Mouse (Mus musculus) adrenal gland, postnatal 10 days (tissue): Measurements from ENCODE around the gene Zc3h7a. TPM values are rescaled to one million over a fixed set of nuclear protein-coding genes. Genes with fewer than 3 reads are reported as not detected.
"Not testable (repeated sequence)": the region's sequence is repeated elsewhere in the genome, so short reads cannot be mapped to it uniquely, and the experiment has no call there.

Source experiments
- DNase-seq: peaks from one replicate; pipeline ENCODE4 v3.0.0; 2021; ENCODE audit warnings: mixed read lengths
- long read RNA-seq, 2 experiments: library from polyadenylated mRNA; stranded (forward); transcript quantifications; one replicate each; pipeline ENCODE4 v2.0.0; 2021
- total RNA-seq, 2 experiments: library from RNA; stranded (reverse); gene quantifications; 2 replicates each; pipeline ENCODE4 v1.2.3; 2021

The Zc3h7a gene
- 10 to 100 TPM; 49.0 to 83.8 TPM for total RNA-seq
- long read RNA-seq, experiment 1, transcript Zc3h7a-201 (23 exons, 3,825 nt), result major isoform, 9 of 33 reads
- long read RNA-seq, experiment 1, partial matches to known transcripts, result 13 of 33 reads
- long read RNA-seq, experiment 1, other reads (novel, unspliced or antisense), result 11 of 33 reads
- long read RNA-seq, experiment 2, partial matches to known transcripts, result 3 of 21 reads
- long read RNA-seq, experiment 2, other reads (novel, unspliced or antisense), result 14 of 21 reads

GRCm38 (mm10) chr16:11176208-11176883, at the start of gene Zc3h7a:
TSS of gene Zc3h7a (minus strand) at chr16:11176393.
- DNase-seq, result peak; percentile 95

- DNase-seq, result no peak
Observed at GRCm38 (mm10) chr16:11217801-11218200, 41.6 kb upstream of the Zc3h7a start.

DNA sequence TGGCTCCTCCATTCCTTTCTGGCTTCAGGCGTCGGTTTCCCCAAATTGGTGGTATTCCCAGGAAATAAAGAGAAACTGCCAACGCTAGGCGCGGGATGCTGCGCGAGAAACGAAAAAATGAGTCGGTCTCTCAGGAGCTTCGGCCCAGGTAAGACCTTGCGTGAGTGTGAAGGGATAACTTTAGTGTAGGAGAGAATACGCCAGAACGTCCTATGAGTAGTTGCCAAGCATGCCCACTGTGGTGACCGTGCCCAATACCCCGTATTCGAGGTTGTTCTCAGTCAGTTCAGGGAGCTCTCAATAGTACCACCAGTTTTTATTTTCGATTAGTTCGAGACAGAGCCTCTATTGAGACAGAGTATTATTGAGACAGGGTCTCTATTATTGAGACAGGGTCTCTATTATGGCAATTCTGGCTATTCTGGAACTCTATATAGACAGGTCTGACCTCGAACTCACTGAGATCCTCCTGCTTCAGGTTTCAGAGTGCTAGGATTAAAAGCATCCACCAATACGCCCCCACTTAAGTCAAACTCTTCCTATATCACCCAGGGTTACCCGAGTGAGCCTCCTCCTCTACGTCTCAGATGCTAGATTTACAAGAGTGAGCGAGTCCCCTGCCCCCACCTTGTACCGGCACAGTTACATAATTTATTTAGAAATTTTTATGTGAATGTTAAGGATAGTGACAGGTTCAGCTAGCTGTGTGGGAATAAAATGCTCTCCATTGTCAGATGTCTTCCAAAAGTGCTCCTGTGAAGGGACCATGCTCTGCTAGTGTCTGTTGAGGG, 27.6 kb upstream of the Zc3h7a start:
- DNase-seq, result no peak

GRCm38 (mm10) chr16:11202571-11203554, 26.7 kb upstream of the Zc3h7a start, which contains the start of gene Rsl1d1:
TSS of gene Rsl1d1 (minus strand) at chr16:11203331.
- peak; percentile 94 for DNase-seq

GRCm38 (mm10) chr16:11201740-11202394, 25.7 kb upstream of the Zc3h7a start:
- no peak for DNase-seq

- no peak for DNase-seq
Observed at GRCm38 (mm10) chr16:11200247-11200646, 24.1 kb upstream of the Zc3h7a start.

DNA sequence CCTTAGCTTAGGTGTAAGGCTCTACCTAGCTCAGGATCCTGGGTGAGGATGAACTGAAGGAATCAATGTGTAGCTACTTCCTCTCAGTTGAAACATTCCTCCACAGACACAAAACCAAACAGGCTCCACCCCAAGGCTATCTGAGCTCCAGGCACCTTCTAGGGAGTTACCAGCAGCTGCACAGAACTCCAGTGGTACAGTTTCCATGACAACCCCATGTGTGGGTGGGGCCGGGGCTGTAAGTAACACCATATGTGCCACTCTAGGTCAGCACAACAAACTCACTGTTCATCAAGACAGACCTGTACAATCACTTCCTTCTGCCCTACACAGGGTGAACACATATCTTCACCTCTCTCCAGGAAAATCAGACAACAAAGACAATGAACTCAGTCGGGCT, 22.3 kb upstream of the Zc3h7a start:
- no peak for DNase-seq

GRCm38 (mm10) chr16:11197052-11197451, 20.9 kb upstream of the Zc3h7a start:
- DNase-seq, result no peak

GRCm38 (mm10) chr16:11193231-11193630, 17.0 kb upstream of the Zc3h7a start:
- DNase-seq, result no peak

DNA sequence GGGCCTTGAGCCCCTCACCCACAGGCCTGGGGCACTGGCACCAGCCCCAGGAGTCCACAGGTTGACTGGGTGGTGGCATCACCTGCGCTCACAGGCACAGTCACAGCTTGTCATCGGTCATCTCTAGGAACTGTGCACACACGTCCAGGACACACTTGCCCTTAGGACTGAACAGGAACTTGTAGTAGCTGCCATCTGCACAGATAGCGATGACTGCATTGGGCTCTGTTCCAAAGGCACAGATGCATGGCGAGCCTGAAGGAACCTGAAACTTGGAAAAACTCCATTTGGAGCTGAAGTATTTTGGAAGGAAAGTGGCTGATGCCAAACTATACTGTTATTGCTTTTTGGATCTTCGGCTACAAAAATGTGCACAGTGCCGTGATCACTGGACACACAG, 14.0 kb upstream of the Zc3h7a start:
- DNase-seq, result no peak

DNA sequence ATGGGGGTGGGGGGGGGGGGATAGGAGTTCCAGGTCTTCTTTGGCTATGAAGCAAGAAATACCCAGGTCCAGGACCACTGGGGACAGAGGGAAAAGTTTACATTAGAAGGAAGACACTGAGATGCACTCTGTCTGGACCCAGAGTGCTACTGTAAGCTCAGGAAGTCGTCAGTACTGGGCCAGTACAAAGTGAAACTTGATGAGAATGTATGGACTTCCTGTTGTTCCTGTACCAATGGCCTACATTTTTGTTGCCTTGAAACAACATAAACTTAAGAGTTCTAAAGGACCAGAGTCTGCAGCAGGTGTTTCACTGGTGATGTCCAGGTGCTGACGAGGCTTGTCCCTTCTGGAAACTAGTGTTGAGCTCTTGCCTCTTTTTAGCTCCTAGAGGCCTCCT, 1.2 kb upstream of the Zc3h7a start:
- no peak for DNase-seq

DNA sequence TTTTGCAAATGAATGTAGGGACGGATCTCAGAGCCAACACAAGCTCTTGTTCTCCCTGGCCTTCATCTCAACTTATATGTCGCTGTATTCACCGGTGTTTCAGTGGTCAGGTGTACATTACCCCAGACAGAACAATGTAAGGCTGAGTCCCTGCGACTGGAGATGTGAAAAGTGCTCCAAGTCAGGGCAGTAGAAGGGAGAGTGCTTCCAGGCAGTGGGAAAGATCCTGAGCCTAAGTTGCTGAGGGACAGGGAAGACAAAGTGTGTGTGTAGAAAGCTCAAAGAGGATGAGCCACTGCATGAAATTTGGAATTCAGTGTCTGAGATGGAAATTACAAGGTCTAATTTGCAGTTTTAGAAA, 671 bp upstream of the Zc3h7a start:
- DNase-seq, result no peak

DNA sequence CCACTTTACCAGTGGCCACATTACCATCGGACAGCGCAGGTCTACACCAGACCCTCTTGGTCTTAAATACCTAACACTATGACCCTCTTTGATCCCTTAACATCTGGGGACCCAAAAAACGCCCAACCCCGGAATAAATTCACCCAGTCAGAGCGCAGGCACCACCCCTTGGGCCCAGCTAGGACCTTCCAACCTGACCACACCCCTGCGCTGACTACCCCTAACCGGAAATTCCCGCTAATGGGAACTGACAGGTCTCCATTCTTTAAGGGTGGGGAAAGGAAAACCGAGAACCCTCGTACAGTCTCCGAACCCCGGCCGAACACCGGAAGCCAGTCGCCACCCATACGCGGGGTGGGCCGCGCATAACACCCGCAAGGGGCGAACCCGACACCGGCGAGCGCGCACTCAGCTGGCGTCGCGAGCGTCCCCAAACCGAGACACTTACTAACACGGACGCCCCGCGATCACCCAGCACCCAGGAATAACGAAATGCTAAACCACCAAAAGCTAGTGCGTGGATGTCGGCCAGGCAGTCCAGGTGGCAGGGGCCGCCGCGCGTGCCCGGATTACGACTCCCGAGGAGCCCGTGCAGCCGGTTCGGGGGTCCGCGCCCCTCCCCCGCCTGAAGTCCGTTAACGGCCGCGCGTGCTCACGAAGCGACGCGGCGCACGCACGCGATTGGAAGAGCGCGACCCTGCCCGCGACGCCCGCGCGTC, 545 bp downstream of the Zc3h7a start:
- DNase-seq, result peak; percentile 78

GRCm38 (mm10) chr16:11175100-11175488, 1.1 kb downstream of the Zc3h7a start:
- no peak for DNase-seq

- DNase-seq, result peak; percentile 67
Observed at GRCm38 (mm10) chr16:11174671-11175081, 1.5 kb downstream of the Zc3h7a start.

DNA sequence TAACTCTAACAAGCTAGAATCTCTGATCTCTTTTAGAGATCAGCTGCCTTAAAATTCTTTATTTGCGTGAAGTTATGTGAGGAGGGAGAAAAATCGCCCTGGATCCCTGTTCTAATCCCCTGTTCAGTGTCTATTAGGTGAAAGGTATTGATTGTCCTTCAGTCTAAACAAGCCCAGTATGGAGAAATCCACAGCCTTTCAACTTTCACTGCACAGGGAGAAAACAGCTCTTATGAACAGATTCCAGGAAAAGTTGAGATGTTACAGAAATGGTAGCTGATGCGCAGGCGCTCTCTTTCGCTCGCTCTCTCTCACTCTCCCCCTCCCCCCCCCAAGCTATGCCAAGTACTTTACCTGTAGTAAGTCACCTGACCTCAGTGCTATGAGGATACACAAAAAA, 4.5 kb downstream of the Zc3h7a start:
- DNase-seq, result no peak

DNA sequence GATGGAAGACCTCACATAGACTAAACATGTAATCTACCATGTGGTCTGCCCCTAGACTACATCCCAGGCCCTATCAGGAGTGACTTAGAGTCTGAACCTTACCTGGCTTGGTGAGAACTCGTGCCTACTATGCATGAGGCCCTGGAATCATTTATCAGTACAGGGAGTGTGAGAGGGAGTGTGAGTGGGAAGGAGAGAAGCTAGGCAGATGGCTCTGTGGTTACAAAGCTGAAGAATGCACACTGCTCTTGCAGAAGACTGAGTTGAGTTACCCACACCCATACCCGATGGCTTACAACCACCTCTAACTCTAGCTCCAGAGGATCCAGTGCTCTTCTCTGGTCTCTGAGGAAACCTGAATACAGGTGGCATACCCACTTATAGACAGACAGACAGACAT, 9.8 kb downstream of the Zc3h7a start:
- no peak for DNase-seq

- DNase-seq, result no peak
Observed at GRCm38 (mm10) chr16:11164695-11165255, 11.4 kb downstream of the Zc3h7a start.

DNA sequence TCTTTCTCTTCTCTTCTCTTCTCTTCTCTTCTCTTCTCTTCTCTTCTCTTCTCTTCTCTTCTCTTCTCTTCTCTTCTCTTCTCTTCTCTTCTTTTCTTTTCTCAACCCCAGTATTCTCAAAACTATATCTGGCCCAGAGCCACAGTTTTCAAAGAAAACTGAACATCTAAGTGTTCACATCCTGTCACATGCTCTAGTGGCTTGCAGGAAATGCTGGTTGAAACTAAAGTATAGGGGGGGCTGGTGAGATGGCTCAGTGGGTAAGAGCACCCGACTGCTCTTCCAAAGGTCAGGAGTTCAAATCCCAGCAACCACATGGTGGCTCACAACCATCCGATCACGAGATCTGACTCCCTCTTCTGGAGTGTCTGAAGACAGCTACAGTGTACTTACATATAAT, 18.5 kb downstream of the Zc3h7a start:
- not testable (repeated sequence) for DNase-seq

GRCm38 (mm10) chr16:11154500-11154899, 21.7 kb downstream of the Zc3h7a start:
- DNase-seq, result no peak
